Mouse (Mus musculus) CH12.LX (cell line): Measurements from ENCODE around the gene Celf2.

Experiments
- CTCF ChIP-seq, 2 experiments: IDR thresholded peaks in 1 of 2; conservative IDR thresholded peaks in 1 of 2; 2 replicates each; pipeline ENCODE4 v1.5.1; 2011 to 2012; ENCODE audit warnings: low read depth in 2 of 2, low read length in 2 of 2, improper control_type of control experiment in 1 of 2, inconsistent platforms in 1 of 2, mild to moderate bottlenecking in 1 of 2, moderate library complexity in 1 of 2
- EP300 ChIP-seq: IDR thresholded peaks from 2 replicates; pipeline ENCODE4 v1.6.1; 2011; ENCODE audit warnings: low read length, improper control_type of control experiment
- GABPA ChIP-seq: IDR thresholded peaks from 2 replicates; pipeline ENCODE4 v1.6.1; 2012; ENCODE audit warnings: low read depth, low read length, improper control_type of control experiment, inconsistent platforms; ENCODE audit not compliant: insufficient replicate concordance
- MAX ChIP-seq: IDR thresholded peaks from 2 replicates; pipeline ENCODE4 v1.6.1; 2011; ENCODE audit warnings: low read length, improper control_type of control experiment
- POLR2A ChIP-seq: IDR thresholded peaks from 2 replicates; pipeline ENCODE4 v1.6.1; 2011; ENCODE audit warnings: low read depth, mild to moderate bottlenecking, improper control_type of control experiment, low read length
- POLR2AphosphoS2 ChIP-seq: IDR thresholded peaks from 2 replicates; pipeline ENCODE4 v1.6.1; 2011; ENCODE audit warnings: low read depth, low read length, improper control_type of control experiment
- RAD21 ChIP-seq: IDR thresholded peaks from 2 replicates; pipeline ENCODE4 v1.6.1; 2011; ENCODE audit warnings: low read depth, mild to moderate bottlenecking, low read length, improper control_type of control experiment, moderate library complexity
- TBP ChIP-seq: conservative IDR thresholded peaks from 2 replicates; pipeline ENCODE4 v1.6.1; 2011; ENCODE audit warnings: low read depth, low read length, improper control_type of control experiment
- ZC3H11A ChIP-seq: IDR thresholded peaks from 2 replicates; pipeline ENCODE4 v1.6.1; 2012; ENCODE audit warnings: low read depth, mild to moderate bottlenecking, inconsistent platforms, low read length, improper control_type of control experiment

GRCm38 (mm10) chr2:6942635-6943390, 566.5 kb downstream of the Celf2 start:
- TF ChIP-seq RAD21 (no peak), EP300 (no peak), CTCF (conservative IDR thresholded peaks at IDR 0.05 in 1 of 2, IDR thresholded peaks at IDR 0.05 in 1 of 2; ENCODE audit: low read depth in 2 of 2, low read length in 2 of 2) (no peak), POLR2A (no peak), MAX (no peak), POLR2AphosphoS2 (no peak), ZC3H11A (no peak), GABPA (no peak), TBP (no peak)
